Comparison of ENCODE assay signal across 12 mouse cellular contexts in the genomic region with DNA sequence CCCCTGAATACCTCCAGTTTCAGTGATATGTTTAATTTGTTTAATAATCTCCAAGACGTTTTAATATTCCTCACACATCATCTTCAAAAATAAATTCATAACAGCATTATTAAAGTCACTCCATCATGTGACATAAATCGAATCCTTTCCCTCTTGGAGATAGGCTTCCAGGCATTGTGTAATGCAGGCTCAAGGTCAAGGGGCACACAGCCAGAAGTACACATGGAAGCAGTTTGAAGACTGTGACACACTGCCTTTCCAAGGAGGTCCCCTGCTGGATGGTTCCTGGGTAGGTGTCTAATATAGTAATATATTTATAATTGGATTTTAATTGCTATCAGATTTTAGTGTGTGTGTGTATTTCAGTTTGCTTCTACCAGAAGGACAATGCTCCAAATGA.
DNase-seq lines count a peak whose midpoint lies in the region; ATAC-seq lines count a peak whose summit lies in the region.
"Had no signal": no experiment of that assay in that cellular context is flagged by ENCODE, and none has a peak within 500 bp of the region (broad histone marks: within the 10 kb centered on the region; RNA-seq: fewer than 3 reads in every experiment).

No protein-coding gene starts in this region.

- H3K9ac ChIP-seq in heart, embryonic 11.5 days (ENCODE audit: low read depth, low read length): no peak overlapping the region
- H3K9ac ChIP-seq: liver, embryonic 14.5 days had no signal

- no peaks in the 10 kb centered on the region for H3K36me3 ChIP-seq in heart, embryonic 11.5 days (ENCODE audit: control insufficient read depth, insufficient read depth, low read length)

- H3K4me2 ChIP-seq in heart, embryonic 11.5 days: no peak overlapping the region

- no peak for ATAC-seq in heart, embryonic 11.5 days (replicated peaks; ENCODE audit: insufficient number of reproducible peaks, low FRiP score, low TSS enrichment)
- ATAC-seq: intestine, embryonic 16.5 days; Patski had no signal

- WGBS in heart, embryonic 11.5 days (ENCODE audit: insufficient replicate concordance): 55% methylated on average over 2 of the region's 2 CpGs

- no peak overlapping the region for H3K27ac ChIP-seq in heart, embryonic 11.5 days (ENCODE audit: low read depth, low read length)
- H3K27ac ChIP-seq: liver, embryonic 14.5 days had no signal

- H3K9me3 ChIP-seq in heart, embryonic 11.5 days (replicated peaks; ENCODE audit: control insufficient read depth, low read length): no peaks in the 10 kb centered on the region

- H3K27me3 ChIP-seq in heart, embryonic 11.5 days (ENCODE audit: control insufficient read depth, insufficient read depth, low read length): no peaks in the 10 kb centered on the region
- H3K27me3 ChIP-seq: Patski had no signal

- H3K4me3 ChIP-seq in heart, embryonic 11.5 days (ENCODE audit: low read depth, low read length): no peak overlapping the region

- peaks cover 6% of the 10 kb centered on the region; the same call in 1 of the 2 replicates for H3K4me1 ChIP-seq in heart, embryonic 11.5 days (ENCODE audit: control insufficient read depth, insufficient read depth, low read length)

- intact Hi-C loops in heart, postnatal 36 days (cut with DNase I): no loop called here

- peak; percentile 96 for DNase-seq in heart, adult 11 months
- peak; percentile 19 for DNase-seq in urinary bladder, postnatal 14 days (ENCODE audit: low spot score)
- DNase-seq in urinary bladder, postnatal 4 days (ENCODE audit: low spot score in 2 of 2): no peak
- peak; percentile 63 to 66 for DNase-seq in heart, postnatal 36 days
- no peak for DNase-seq in MN1 (ENCODE audit: low spot score)
- DNase-seq in left cerebral cortex, adult 18-20 months (ENCODE audit: low spot score in 2 of 2): no peak
- no peak for DNase-seq in cerebellum, adult 8-10 months
- DNase-seq: thymus, postnatal 36 days had no signal

Comparison
In these comparisons a context has a peak if more than half of its experiments do, and no peak if none do; other contexts are left out.
1. DNase-seq: peak in heart, adult 11 months (single experiment), urinary bladder, postnatal 14 days (single experiment) and heart, postnatal 36 days (2 of 2); none in urinary bladder, postnatal 4 days (0 of 2), MN1 (single experiment), left cerebral cortex, adult 18-20 months (0 of 2) and cerebellum, adult 8-10 months (single experiment).